Mouse (Mus musculus): ENCODE data around the gene Tmsb4x. TPM values are rescaled to one million over a fixed set of nuclear protein-coding genes. Genes with fewer than 3 reads are reported as not detected.

Gene Tmsb4x
- total and polyA plus RNA-seq, 3 experiments = 0.87 TPM; not detected in 2

GRCm38 (mm10) chrX:167195228-167195649, 13.9 kb downstream of the Tmsb4x start:
- TF ChIP-seq TAL1 (conservative IDR thresholded peaks at IDR 0.05; ENCODE audit: low read depth, low read length) (no peak), POLR2AphosphoS5 (IDR thresholded peaks at IDR 0.05; ENCODE audit: insufficient replicate concordance, low read depth, low read length) (no peak), GATA2 (IDR thresholded peaks at IDR 0.05; ENCODE audit: borderline replicate concordance, low read depth, low read length) (no peak), GATA1 (IDR thresholded peaks at IDR 0.05; ENCODE audit: borderline replicate concordance, low read length) (no peak), CTCF (IDR thresholded peaks at IDR 0.05; ENCODE audit: low read depth, low read length) (no peak)
- no peak overlapping the region for H3K4me3 ChIP-seq (ENCODE audit: low read depth, low read length)
- H3K36me3 ChIP-seq (replicated peaks) = no peaks in the 10 kb centered on the region
- H3K27me3 ChIP-seq (ENCODE audit: insufficient read depth, low read length) = no peaks in the 10 kb centered on the region
- DNase-seq (ENCODE audit: low spot score) (no peak), ATAC-seq (ENCODE audit: extremely low read depth, insufficient number of reproducible peaks, low FRiP score, poor library complexity, severe bottlenecking) (no peak)
- no peaks in the 10 kb centered on the region for H3K4me1 ChIP-seq (ENCODE audit: insufficient read depth, low read depth, low read length)
- H3K9me3 ChIP-seq (replicated peaks) = no peaks in the 10 kb centered on the region

- Histone ChIP-seq H3K36me3 (replicated peaks) (no peaks in the 10 kb centered on the region), H3K9me3 (replicated peaks) (no peaks in the 10 kb centered on the region), H3K4me1 (ENCODE audit: insufficient read depth, low read depth, low read length) (no peaks in the 10 kb centered on the region), H3K27me3 (ENCODE audit: insufficient read depth, low read length) (no peaks in the 10 kb centered on the region), H3K4me3 (ENCODE audit: low read depth, low read length) (no peak overlapping the region)
- no peak for TF ChIP-seq GATA1 (IDR thresholded peaks at IDR 0.05; ENCODE audit: borderline replicate concordance, low read length)
- ATAC-seq (ENCODE audit: extremely low read depth, insufficient number of reproducible peaks, low FRiP score, poor library complexity, severe bottlenecking) (no peak), DNase-seq (ENCODE audit: low spot score) (no peak)
Measured at GRCm38 (mm10) chrX:167186306-167186705, 22.8 kb downstream of the Tmsb4x start.

- no peak for ATAC-seq (ENCODE audit: extremely low read depth, insufficient number of reproducible peaks, low FRiP score, poor library complexity, severe bottlenecking)
- Histone ChIP-seq H3K36me3 (replicated peaks) (no peaks in the 10 kb centered on the region), H3K9me3 (replicated peaks) (no peaks in the 10 kb centered on the region), H3K4me1 (ENCODE audit: insufficient read depth, low read depth, low read length) (no peaks in the 10 kb centered on the region), H3K27me3 (ENCODE audit: insufficient read depth, low read length) (no peaks in the 10 kb centered on the region), H3K4me3 (ENCODE audit: low read depth, low read length) (no peak overlapping the region)
- no peak for TF ChIP-seq GATA2 (IDR thresholded peaks at IDR 0.05; ENCODE audit: borderline replicate concordance, low read depth, low read length)
- no peak for TF ChIP-seq POLR2AphosphoS5 (IDR thresholded peaks at IDR 0.05; ENCODE audit: insufficient replicate concordance, low read depth, low read length)
- TF ChIP-seq GATA1 (IDR thresholded peaks at IDR 0.05; ENCODE audit: borderline replicate concordance, low read length) = no peak
- no peak for TF ChIP-seq TAL1 (conservative IDR thresholded peaks at IDR 0.05; ENCODE audit: low read depth, low read length)
- no peak for TF ChIP-seq CTCF (IDR thresholded peaks at IDR 0.05; ENCODE audit: low read depth, low read length)
- DNase-seq (ENCODE audit: low spot score) = no peak
Measured at GRCm38 (mm10) chrX:167183535-167183934, 25.6 kb downstream of the Tmsb4x start.

- Histone ChIP-seq H3K36me3 (replicated peaks) (no peaks in the 10 kb centered on the region), H3K4me1 (ENCODE audit: insufficient read depth, low read depth, low read length) (no peaks in the 10 kb centered on the region), H3K4me3 (ENCODE audit: low read depth, low read length) (no peak overlapping the region), H3K27me3 (ENCODE audit: insufficient read depth, low read length) (no peaks in the 10 kb centered on the region), H3K9me3 (replicated peaks) (no peaks in the 10 kb centered on the region)
- TF ChIP-seq CTCF (IDR thresholded peaks at IDR 0.05; ENCODE audit: low read depth, low read length) (no peak), TAL1 (conservative IDR thresholded peaks at IDR 0.05; ENCODE audit: low read depth, low read length) (no peak), GATA1 (IDR thresholded peaks at IDR 0.05; ENCODE audit: borderline replicate concordance, low read length) (no peak), POLR2AphosphoS5 (IDR thresholded peaks at IDR 0.05; ENCODE audit: insufficient replicate concordance, low read depth, low read length) (no peak), GATA2 (IDR thresholded peaks at IDR 0.05; ENCODE audit: borderline replicate concordance, low read depth, low read length) (no peak)
- ATAC-seq (ENCODE audit: extremely low read depth, insufficient number of reproducible peaks, low FRiP score, poor library complexity, severe bottlenecking) (no peak), DNase-seq (ENCODE audit: low spot score) (no peak)
Measured at GRCm38 (mm10) chrX:167182411-167182810, 26.7 kb downstream of the Tmsb4x start.

GRCm38 (mm10) chrX:167179961-167180642, 29.0 kb downstream of the Tmsb4x start:
- ATAC-seq (ENCODE audit: extremely low read depth, insufficient number of reproducible peaks, low FRiP score, poor library complexity, severe bottlenecking) (no peak), DNase-seq (ENCODE audit: low spot score) (no peak)

GRCm38 (mm10) chrX:167179549-167179948, 29.6 kb downstream of the Tmsb4x start:
- ATAC-seq (ENCODE audit: extremely low read depth, insufficient number of reproducible peaks, low FRiP score, poor library complexity, severe bottlenecking) (no peak), DNase-seq (ENCODE audit: low spot score) (no peak)
- Histone ChIP-seq H3K4me3 (ENCODE audit: low read depth, low read length) (no peak overlapping the region), H3K4me1 (ENCODE audit: insufficient read depth, low read depth, low read length) (no peaks in the 10 kb centered on the region), H3K9me3 (replicated peaks) (no peaks in the 10 kb centered on the region), H3K36me3 (replicated peaks) (no peaks in the 10 kb centered on the region), H3K27me3 (ENCODE audit: insufficient read depth, low read length) (no peaks in the 10 kb centered on the region)
- TF ChIP-seq CTCF (IDR thresholded peaks at IDR 0.05; ENCODE audit: low read depth, low read length) (no peak), GATA2 (IDR thresholded peaks at IDR 0.05; ENCODE audit: borderline replicate concordance, low read depth, low read length) (no peak), GATA1 (IDR thresholded peaks at IDR 0.05; ENCODE audit: borderline replicate concordance, low read length) (no peak), TAL1 (conservative IDR thresholded peaks at IDR 0.05; ENCODE audit: low read depth, low read length) (no peak), POLR2AphosphoS5 (IDR thresholded peaks at IDR 0.05; ENCODE audit: insufficient replicate concordance, low read depth, low read length) (no peak)

More at GRCm38 (mm10) chrX:167179961-167180642, 29.0 kb downstream of the Tmsb4x start:
- TF ChIP-seq TAL1 (conservative IDR thresholded peaks at IDR 0.05; ENCODE audit: low read depth, low read length) (no peak), CTCF (IDR thresholded peaks at IDR 0.05; ENCODE audit: low read depth, low read length) (no peak), POLR2AphosphoS5 (IDR thresholded peaks at IDR 0.05; ENCODE audit: insufficient replicate concordance, low read depth, low read length) (no peak), GATA1 (IDR thresholded peaks at IDR 0.05; ENCODE audit: borderline replicate concordance, low read length) (no peak), GATA2 (IDR thresholded peaks at IDR 0.05; ENCODE audit: borderline replicate concordance, low read depth, low read length) (no peak)
- H3K4me3 ChIP-seq (ENCODE audit: low read depth, low read length) = no peak overlapping the region
- no peaks in the 10 kb centered on the region for H3K27me3 ChIP-seq (ENCODE audit: insufficient read depth, low read length)
- no peaks in the 10 kb centered on the region for H3K36me3 ChIP-seq (replicated peaks)
- H3K9me3 ChIP-seq (replicated peaks) = no peaks in the 10 kb centered on the region
- H3K4me1 ChIP-seq (ENCODE audit: insufficient read depth, low read depth, low read length) = no peaks in the 10 kb centered on the region

All from G1E (cell line).